Mouse (Mus musculus): ENCODE measurements around the gene Suox. TPM values are rescaled to one million over a fixed set of nuclear protein-coding genes. Genes with fewer than 3 reads are reported as not detected.
A peak's percentile ranks its signal among the peaks of the same experiment; 100 is the strongest.

The Suox gene
- polyA plus RNA-seq, 1 experiment from 2014 or later, result 10.1 TPM

DNA sequence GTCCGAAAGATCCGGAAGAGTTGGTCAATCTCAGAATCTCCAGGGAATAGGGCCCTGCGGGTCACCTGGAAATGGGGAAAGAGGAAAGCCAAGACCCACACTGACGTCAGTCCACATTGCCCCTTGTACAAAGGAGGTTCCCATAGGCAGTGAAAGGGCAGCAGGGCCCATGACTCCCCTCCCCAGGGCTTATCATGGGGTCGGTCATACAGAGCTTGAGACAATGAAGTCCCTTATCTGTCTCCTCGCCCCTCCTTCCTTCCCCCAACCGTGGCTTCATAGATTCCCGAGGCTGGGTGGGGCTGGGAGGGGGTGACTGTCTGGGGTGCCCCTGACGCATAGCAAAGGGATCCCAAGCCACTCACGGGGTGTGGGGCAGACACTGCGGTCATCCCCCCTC is 25.7 kb upstream of the Suox start:
- no peaks in the 10 kb centered on the region for H3K27me3 ChIP-seq (ENCODE audit: control insufficient read depth, insufficient read depth, low read length)
- peaks cover 49% of the 10 kb centered on the region for H3K36me3 ChIP-seq (ENCODE audit: control insufficient read depth, insufficient read depth, low read length)
- H3K27ac ChIP-seq (ENCODE audit: low read depth, low read length), result no peak overlapping the region
- no peaks in the 10 kb centered on the region for H3K9me3 ChIP-seq (ENCODE audit: control insufficient read depth, low read length)
- no peak overlapping the region for H3K4me2 ChIP-seq (replicated peaks; ENCODE audit: low read depth, low read length)
- ATAC-seq (ENCODE audit: low FRiP score, low TSS enrichment), result no peak
- H3K4me1 ChIP-seq (ENCODE audit: control insufficient read depth, insufficient read depth, low read length), result peaks cover 12% of the 10 kb centered on the region; the same call in 1 of the 2 replicates
- H3K4me3 ChIP-seq (ENCODE audit: low read length), result no peak overlapping the region
- WGBS, result 92% methylated on average over 11 of the region's 11 CpGs
- no peak overlapping the region for H3K9ac ChIP-seq (ENCODE audit: low read depth, low read length)

DNA sequence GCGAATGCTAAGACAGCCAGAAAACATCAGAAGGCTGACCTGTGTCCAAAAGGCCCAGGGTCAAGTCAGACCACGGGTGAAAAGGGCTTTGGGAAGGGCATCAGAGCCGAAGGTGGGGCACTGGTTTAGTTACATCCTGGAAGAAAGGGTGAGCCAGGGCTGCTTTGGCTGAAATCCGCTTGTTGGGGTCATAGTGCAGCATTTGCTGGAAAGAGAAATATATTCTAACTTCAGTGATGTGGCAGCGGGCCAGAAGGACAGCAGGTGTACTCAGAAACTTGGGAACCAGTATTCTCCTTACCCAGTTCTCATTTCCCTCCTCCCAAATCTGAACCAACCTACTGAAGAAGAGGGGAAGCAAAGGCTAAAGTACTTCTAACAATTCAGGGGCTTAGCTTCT is 25.1 kb upstream of the Suox start:
- no peak overlapping the region for H3K4me3 ChIP-seq (ENCODE audit: low read length)
- no peaks in the 10 kb centered on the region for H3K27me3 ChIP-seq (ENCODE audit: control insufficient read depth, insufficient read depth, low read length)
- peaks cover 16% of the 10 kb centered on the region; the same call in 1 of the 2 replicates for H3K4me1 ChIP-seq (ENCODE audit: control insufficient read depth, insufficient read depth, low read length)
- no peak overlapping the region for H3K9ac ChIP-seq (ENCODE audit: low read depth, low read length)
- H3K4me2 ChIP-seq (replicated peaks; ENCODE audit: low read depth, low read length), result no peak overlapping the region
- H3K36me3 ChIP-seq (ENCODE audit: control insufficient read depth, insufficient read depth, low read length), result peaks cover 49% of the 10 kb centered on the region
- no peak overlapping the region for H3K27ac ChIP-seq (ENCODE audit: low read depth, low read length)
- WGBS, result 80% methylated on average over 5 of the region's 5 CpGs
- ATAC-seq (ENCODE audit: low FRiP score, low TSS enrichment), result no peak
- H3K9me3 ChIP-seq (ENCODE audit: control insufficient read depth, low read length), result no peaks in the 10 kb centered on the region

DNA sequence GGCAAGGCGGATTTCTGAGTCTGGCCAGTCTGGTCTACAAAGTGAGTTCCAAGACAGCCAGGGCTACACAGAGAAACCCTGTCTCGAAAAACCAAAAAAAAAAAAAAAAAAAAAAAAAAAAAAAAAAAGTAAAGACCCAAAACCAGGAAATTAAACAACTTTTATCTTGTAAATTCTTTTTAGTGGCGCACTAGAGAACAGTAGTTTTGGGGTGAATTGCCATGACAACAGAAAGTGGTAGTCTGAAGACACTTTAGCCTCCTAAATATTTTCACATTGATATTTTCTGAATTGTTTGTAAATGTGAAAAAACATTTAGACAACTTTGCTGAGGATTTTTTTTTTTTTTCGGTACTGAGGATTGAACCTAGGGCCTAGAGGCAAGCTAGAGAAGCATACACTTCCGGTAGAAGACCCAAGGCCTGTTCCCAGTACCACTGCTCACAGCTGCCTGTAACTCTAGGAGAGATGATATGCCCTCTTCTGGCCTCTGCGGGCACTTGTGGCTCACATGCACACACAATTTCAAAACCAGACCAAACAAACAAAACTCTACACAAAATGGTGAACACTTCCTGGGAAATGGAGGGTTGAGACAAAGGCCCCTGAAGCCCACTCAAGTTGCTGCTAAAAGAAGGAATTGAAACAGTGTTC is 23.3 kb upstream of the Suox start:
- 84% methylated on average over 6 of the region's 6 CpGs for WGBS
- H3K27me3 ChIP-seq (ENCODE audit: control insufficient read depth, insufficient read depth, low read length), result no peaks in the 10 kb centered on the region
- peaks cover 44% of the 10 kb centered on the region for H3K36me3 ChIP-seq (ENCODE audit: control insufficient read depth, insufficient read depth, low read length)
- no peak for ATAC-seq (ENCODE audit: low FRiP score, low TSS enrichment)
- H3K4me1 ChIP-seq (ENCODE audit: control insufficient read depth, insufficient read depth, low read length), result 0 out of 2 replicates have a peak, but pooled peaks cover 7% of the 10 kb centered on the region
- no peaks in the 10 kb centered on the region for H3K9me3 ChIP-seq (ENCODE audit: control insufficient read depth, low read length)
- no peak overlapping the region for H3K9ac ChIP-seq (ENCODE audit: low read depth, low read length)
- peak overlapping the region; percentile 46; the same call in 1 of the 2 replicates for H3K4me2 ChIP-seq (replicated peaks; ENCODE audit: low read depth, low read length)
- H3K27ac ChIP-seq (ENCODE audit: low read depth, low read length), result no peak overlapping the region
- H3K4me3 ChIP-seq (ENCODE audit: low read length), result no peak overlapping the region

DNA sequence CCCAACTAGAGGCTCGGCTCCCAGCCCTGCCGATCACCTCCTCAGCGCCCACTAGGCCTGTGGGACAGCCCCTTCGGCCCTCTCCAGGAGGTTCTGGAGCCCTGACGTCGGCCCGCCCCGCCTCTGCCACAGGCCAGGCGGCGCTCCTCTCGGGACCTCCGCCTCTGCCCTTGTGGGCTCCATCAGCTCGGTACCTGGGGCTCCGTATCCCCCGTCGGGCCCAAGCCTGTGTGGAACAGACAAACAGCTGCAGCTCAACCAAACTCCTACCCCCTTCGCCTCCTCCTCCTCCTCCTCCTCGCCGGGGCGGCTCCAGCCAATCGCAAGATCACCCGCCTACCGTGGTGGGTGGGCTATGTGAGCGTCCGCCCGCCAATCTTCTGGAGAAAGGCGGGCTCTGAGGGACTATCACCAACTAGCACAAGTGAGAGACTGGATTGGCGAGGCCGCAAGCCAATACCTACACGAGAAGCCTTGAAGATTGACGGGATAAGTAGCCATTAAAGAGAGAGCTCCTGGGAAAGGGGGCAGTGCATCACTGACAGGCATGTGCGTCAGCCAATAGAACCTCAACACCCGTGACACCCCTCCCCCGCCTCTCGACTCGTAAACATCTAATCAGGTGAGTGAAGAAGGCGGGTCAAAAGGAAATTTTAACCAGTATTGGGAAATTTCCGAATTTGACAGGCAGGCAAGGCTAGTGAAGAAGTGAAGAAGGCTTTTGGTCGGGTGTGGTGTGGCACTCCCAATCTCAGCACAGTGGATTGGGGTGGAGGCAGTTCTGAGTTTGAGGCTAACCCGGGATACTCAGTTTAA is 22.3 kb upstream of the Suox start, which contains the start of gene Rab5b:
Rab5b (minus strand) TSS at position 273 of the 816 bp plus-strand sequence.
- peak within 1 kb of the TSS; percentile 99 for H3K27ac ChIP-seq (ENCODE audit: low read depth, low read length)
- H3K4me2 ChIP-seq (replicated peaks; ENCODE audit: low read depth, low read length), result peak within 1 kb of the TSS; percentile 76
- 0 out of 2 replicates have a peak, but pooled peaks cover 7% of the 10 kb centered on the region for H3K4me1 ChIP-seq (ENCODE audit: control insufficient read depth, insufficient read depth, low read length)
- peak; percentile 99 for ATAC-seq (ENCODE audit: low FRiP score, low TSS enrichment)
- peak within 1 kb of the TSS; percentile 92 for H3K4me3 ChIP-seq (ENCODE audit: low read length)
- no peaks in the 10 kb centered on the region for H3K27me3 ChIP-seq (ENCODE audit: control insufficient read depth, insufficient read depth, low read length)
- peak within 1 kb of the TSS; percentile 93 for H3K9ac ChIP-seq (ENCODE audit: low read depth, low read length)
- H3K36me3 ChIP-seq (ENCODE audit: control insufficient read depth, insufficient read depth, low read length), result peaks cover 34% of the 10 kb centered on the region
- 1% methylated on average over 39 of the region's 40 CpGs for WGBS
- H3K9me3 ChIP-seq (ENCODE audit: control insufficient read depth, low read length), result no peaks in the 10 kb centered on the region

DNA sequence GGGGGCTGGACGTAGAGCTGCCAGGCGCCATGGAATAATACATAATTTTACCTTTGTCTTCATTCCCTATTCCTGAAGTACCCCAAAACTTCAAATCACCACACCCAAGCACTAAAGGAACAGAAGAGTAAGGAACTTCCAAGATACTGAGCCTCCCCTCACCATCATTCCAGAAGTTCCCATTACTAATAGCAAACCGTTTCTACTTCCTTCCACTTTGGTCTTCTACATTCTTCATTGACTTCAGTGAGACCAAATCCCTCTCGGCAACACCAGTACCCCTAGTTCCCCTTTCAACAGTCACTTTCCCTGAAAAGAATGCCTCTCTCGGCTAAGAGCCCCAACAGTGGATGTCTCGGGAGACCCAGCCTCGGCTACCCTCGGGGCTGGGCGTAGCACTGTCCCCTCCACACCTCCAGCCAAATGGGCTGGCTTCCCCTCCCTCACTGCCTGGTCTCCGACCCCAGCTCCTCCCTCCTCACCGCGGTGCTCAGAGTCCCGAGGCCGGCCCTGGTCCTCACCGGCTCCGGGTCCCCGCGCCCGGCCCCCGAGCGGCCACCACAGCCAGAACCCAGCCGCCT is 21.6 kb upstream of the Suox start:
- Histone ChIP-seq H3K4me2 (replicated peaks; ENCODE audit: low read depth, low read length) (peak overlapping the region; percentile 76), H3K27me3 (ENCODE audit: control insufficient read depth, insufficient read depth, low read length) (no peaks in the 10 kb centered on the region), H3K4me1 (ENCODE audit: control insufficient read depth, insufficient read depth, low read length) (0 out of 2 replicates have a peak, but pooled peaks cover 7% of the 10 kb centered on the region), H3K9ac (ENCODE audit: low read depth, low read length) (peak overlapping the region; percentile 93), H3K36me3 (ENCODE audit: control insufficient read depth, insufficient read depth, low read length) (peaks cover 27% of the 10 kb centered on the region), H3K4me3 (ENCODE audit: low read length) (peak overlapping the region; percentile 92), H3K9me3 (ENCODE audit: control insufficient read depth, low read length) (no peaks in the 10 kb centered on the region), H3K27ac (ENCODE audit: low read depth, low read length) (peak overlapping the region; percentile 99)
- under 1% methylated on average over 22 of the region's 22 CpGs for WGBS
- ATAC-seq (ENCODE audit: low FRiP score, low TSS enrichment), result no peak

DNA sequence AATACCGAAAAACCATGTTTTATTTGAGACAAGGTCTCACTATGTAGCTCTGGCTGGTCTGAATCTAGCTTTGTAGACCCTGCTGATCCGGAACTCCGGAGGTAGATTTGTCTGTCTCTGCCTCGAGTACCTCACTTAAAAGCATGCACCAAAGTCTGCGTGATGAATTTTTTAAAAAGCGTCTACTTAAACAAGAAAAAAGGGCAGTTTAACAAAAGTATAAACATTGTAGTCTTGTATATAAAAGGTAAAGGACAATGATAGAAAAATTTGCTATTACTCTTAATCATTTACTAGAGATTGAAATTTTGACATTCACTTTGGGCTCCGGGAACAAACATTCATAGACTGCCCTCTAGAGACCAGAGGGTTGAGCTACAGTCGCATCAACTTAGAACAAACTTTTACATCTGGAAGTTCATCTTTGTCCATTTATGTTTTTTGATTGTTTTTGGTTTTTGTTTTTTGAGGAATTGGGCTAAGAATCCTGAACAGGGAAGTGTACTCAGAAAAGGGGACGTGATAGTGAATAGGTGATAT is 666 bp upstream of the Suox start:
- Histone ChIP-seq H3K4me3 (ENCODE audit: low read length) (peak overlapping the region; percentile 67), H3K27me3 (ENCODE audit: control insufficient read depth, insufficient read depth, low read length) (no peaks in the 10 kb centered on the region), H3K9me3 (ENCODE audit: control insufficient read depth, low read length) (no peaks in the 10 kb centered on the region), H3K9ac (ENCODE audit: low read depth, low read length) (peak overlapping the region; percentile 55; the same call in 1 of the 2 replicates), H3K4me1 (ENCODE audit: control insufficient read depth, insufficient read depth, low read length) (peaks cover 3% of the 10 kb centered on the region; the same call in 1 of the 2 replicates), H3K27ac (ENCODE audit: low read depth, low read length) (peak overlapping the region; percentile 47; the same call in 1 of the 2 replicates), H3K36me3 (ENCODE audit: control insufficient read depth, insufficient read depth, low read length) (peaks cover 3% of the 10 kb centered on the region), H3K4me2 (replicated peaks; ENCODE audit: low read depth, low read length) (peak overlapping the region; percentile 85)
- WGBS, result 2% methylated on average over 9 of the region's 9 CpGs
- ATAC-seq (ENCODE audit: low FRiP score, low TSS enrichment), result no peak

DNA sequence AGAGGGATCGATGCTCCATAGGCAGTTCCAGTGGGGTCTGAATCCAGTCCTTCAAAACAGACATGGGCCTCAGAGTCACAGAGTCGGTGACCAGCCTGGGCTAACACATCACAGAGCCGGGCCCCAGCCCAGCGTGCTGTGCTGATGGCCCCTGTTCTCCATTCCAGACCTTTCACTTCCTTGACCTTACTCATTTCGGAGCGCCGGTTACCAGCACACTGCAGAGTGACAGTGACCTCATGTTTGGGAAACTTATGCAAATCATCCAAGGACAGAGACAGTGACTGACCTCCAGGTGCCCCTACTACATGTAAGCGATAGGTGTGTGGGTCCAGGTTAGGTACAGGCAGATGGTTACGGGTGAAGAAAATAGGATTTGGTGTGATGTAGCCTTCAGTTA is 2.7 kb downstream of the Suox start:
- Histone ChIP-seq H3K36me3 (ENCODE audit: control insufficient read depth, insufficient read depth, low read length) (no peaks in the 10 kb centered on the region), H3K27ac (ENCODE audit: low read depth, low read length) (no peak overlapping the region), H3K9ac (ENCODE audit: low read depth, low read length) (no peak overlapping the region), H3K4me3 (ENCODE audit: low read length) (no peak overlapping the region), H3K4me1 (ENCODE audit: control insufficient read depth, insufficient read depth, low read length) (peaks cover 8% of the 10 kb centered on the region; the same call in 1 of the 2 replicates), H3K27me3 (ENCODE audit: control insufficient read depth, insufficient read depth, low read length) (no peaks in the 10 kb centered on the region), H3K4me2 (replicated peaks; ENCODE audit: low read depth, low read length) (no peak overlapping the region), H3K9me3 (ENCODE audit: control insufficient read depth, low read length) (no peaks in the 10 kb centered on the region)
- ATAC-seq (ENCODE audit: low FRiP score, low TSS enrichment), result no peak
- 91% methylated on average over 9 of the region's 9 CpGs for WGBS

DNA sequence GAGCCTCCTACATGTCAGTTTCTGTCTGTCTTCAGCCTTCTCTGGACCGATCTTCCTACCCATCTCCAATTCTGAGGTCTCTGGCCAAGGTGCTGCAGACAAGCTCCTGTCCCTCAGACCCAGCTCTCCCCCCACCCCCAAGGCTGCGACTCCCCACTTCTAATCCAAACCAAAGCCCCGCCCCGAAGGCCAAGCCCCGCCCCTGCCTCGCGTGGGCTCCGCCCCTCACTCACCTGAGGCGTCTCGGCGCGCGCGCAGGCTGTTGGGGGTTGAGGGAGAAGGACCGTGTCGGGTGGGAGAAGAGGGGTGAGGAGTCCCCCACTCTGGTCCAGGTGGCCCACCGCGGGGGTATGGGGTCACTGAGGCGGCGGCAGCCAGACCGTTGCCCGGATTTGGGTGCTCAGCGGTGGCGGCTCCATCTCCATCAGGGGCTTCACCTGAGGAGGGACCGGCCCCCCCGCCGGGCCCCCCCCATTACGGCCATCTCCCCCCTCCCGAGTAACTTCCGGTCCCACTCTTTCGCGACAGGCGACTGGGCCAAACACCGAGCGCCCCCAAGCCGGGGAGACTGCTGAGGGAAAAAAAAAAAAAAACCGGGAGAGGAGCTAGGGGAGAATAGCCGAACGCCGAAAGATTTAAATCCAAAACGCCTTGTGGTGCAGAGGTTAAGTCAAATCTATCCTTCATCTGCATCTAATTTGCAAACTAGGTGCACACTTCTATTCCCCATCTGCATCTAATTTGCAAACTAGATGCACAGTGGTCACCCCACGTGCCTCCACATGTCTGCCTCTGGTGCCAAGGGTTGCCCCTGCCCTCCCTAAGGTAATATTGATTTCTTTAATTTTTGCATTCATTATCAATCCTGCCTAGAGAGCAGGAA is 4.8 kb downstream of the Suox start:
- H3K27ac ChIP-seq (ENCODE audit: low read depth, low read length), result 0 out of 2 replicates have a peak overlapping the region, but pooled peaks have one; percentile 30
- peak overlapping the region; percentile 69 for H3K4me2 ChIP-seq (replicated peaks; ENCODE audit: low read depth, low read length)
- no peaks in the 10 kb centered on the region for H3K9me3 ChIP-seq (ENCODE audit: control insufficient read depth, low read length)
- peak overlapping the region; percentile 79 for H3K4me3 ChIP-seq (ENCODE audit: low read length)
- peak overlapping the region; percentile 75 for H3K9ac ChIP-seq (ENCODE audit: low read depth, low read length)
- H3K27me3 ChIP-seq (ENCODE audit: control insufficient read depth, insufficient read depth, low read length), result no peaks in the 10 kb centered on the region
- ATAC-seq (ENCODE audit: low FRiP score, low TSS enrichment), result peak; percentile 76
- under 1% methylated on average over 42 of the region's 42 CpGs for WGBS
- no peaks in the 10 kb centered on the region for H3K36me3 ChIP-seq (ENCODE audit: control insufficient read depth, insufficient read depth, low read length)
- H3K4me1 ChIP-seq (ENCODE audit: control insufficient read depth, insufficient read depth, low read length), result peaks cover 8% of the 10 kb centered on the region; the same call in 1 of the 2 replicates
